Mouse (Mus musculus) thymus, adult 18-20 months (tissue): ENCODE results near the gene Tmem63c.

Experiments
- DNase-seq, 2 experiments: peaks; one replicate each; pipeline ENCODE4 v3.0.0; 2022; ENCODE audit warnings: mixed read lengths in 2 of 2

Tmem63c gene

GRCm38 (mm10) chr12:87137439-87138341 is 116.5 kb downstream of the Tmem63c start:
- no peak for DNase-seq

- no peak for DNase-seq
These were observed 117.2 kb downstream of the Tmem63c start for GRCm38 (mm10) chr12:87138342-87138701.

- no peak for DNase-seq
These were observed 117.6 kb downstream of the Tmem63c start for GRCm38 (mm10) chr12:87138768-87139167.
